Comparison of ENCODE assay signal across 21 mouse cellular contexts in the genomic region with DNA sequence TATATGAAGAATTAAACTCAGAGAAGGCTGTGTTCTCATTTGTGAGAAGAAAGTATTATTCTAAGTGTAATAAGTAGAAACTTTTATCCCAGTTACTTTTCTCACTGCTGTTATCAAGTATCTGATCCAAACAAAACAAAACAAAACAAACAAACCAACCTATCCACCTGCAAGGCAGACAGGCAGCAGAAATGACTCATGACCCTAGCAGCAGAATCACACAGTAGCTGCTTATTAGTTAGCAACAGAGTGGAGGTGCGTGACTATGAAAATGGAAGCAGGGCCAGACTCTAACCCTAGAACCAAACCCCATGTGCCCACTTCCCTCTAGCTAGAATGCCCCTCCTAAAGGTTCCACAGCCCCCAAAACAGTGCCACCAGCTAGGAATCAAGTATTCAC. TPM values are rescaled to one million over a fixed set of nuclear protein-coding genes. Genes with fewer than 3 reads are reported as not detected.
"Had no signal": no experiment of that assay in that cellular context is flagged by ENCODE, and none has a peak within 500 bp of the region (broad histone marks: within the 10 kb centered on the region; RNA-seq: fewer than 3 reads in every experiment).

No protein-coding gene starts in this region.

- H3K9ac ChIP-seq: neural tube, embryonic 13.5 days; neural tube, embryonic 15.5 days; stomach, embryonic 15.5 days had no signal

- H3K4me2 ChIP-seq: neural tube, embryonic 13.5 days; neural tube, embryonic 15.5 days; stomach, embryonic 15.5 days had no signal

- H3K4me3 ChIP-seq: neural tube, embryonic 13.5 days; neural tube, embryonic 15.5 days; stomach, embryonic 15.5 days had no signal

- H3K9me3 ChIP-seq: neural tube, embryonic 13.5 days; neural tube, embryonic 15.5 days; stomach, embryonic 15.5 days had no signal

- H3K27ac ChIP-seq: neural tube, embryonic 13.5 days; neural tube, embryonic 15.5 days; stomach, embryonic 15.5 days; stomach, postnatal 0 days had no signal

- H3K27me3 ChIP-seq: neural tube, embryonic 13.5 days; neural tube, embryonic 15.5 days; stomach, embryonic 15.5 days had no signal

- H3K4me1 ChIP-seq: neural tube, embryonic 13.5 days; neural tube, embryonic 15.5 days; stomach, embryonic 15.5 days had no signal

- H3K36me3 ChIP-seq: neural tube, embryonic 15.5 days; stomach, embryonic 15.5 days had no signal

- DNase-seq: retina, postnatal 1 day; right cerebral cortex, adult 18-20 months; right cerebral cortex, postnatal 14 days; right cerebral cortex, postnatal 25 days; right cerebral cortex, postnatal 4 days; spleen, adult 18-20 months; thymus, adult 18-20 months; thymus, adult 2 months; thymus, postnatal 14 days; thymus, postnatal 25 days; thymus, postnatal 36 days; thymus, postnatal 4 days had no signal

RNA-seq across cellular contexts. Expression of gene Gm10306, which starts 26.9 kb away (rescaled TPM):
- total RNA-seq: neutrophil, adult 5-6 weeks had no signal
- polyA plus RNA-seq: neural tube, embryonic 15.5 days; small intestine, adult 2 months; spleen, adult 2 months; stomach, embryonic 14.5 days; stomach, embryonic 15.5 days; stomach, embryonic 16.5 days; thymus, adult 2 months had no signal
